Mouse (Mus musculus): ENCODE measurements around the gene Ifngr1. TPM values are rescaled to one million over a fixed set of nuclear protein-coding genes. Genes with fewer than 3 reads are reported as not detected.
"Not testable (repeated sequence)": the region's sequence is repeated elsewhere in the genome, so short reads cannot be mapped to it uniquely, and the experiment has no call there.

Ifngr1 gene
- polyA plus RNA-seq, 1 experiment from 2014 or later: 24.6 TPM

GRCm38 (mm10) chr10:19591286-19591640 is 486 bp upstream of the Ifngr1 start:
- Histone ChIP-seq H3K4me1 (peaks cover 19% of the 10 kb centered on the region), H3K36me3 (no peaks in the 10 kb centered on the region), H3K27ac (replicated peaks) (no peak overlapping the region), H3K9me3 (replicated peaks) (no peaks in the 10 kb centered on the region), H3K4me2 (peak overlapping the region; percentile 74), H3K4me3 (replicated peaks) (peak overlapping the region; percentile 56), H3K9ac (replicated peaks) (no peak overlapping the region), H3K27me3 (replicated peaks) (no peaks in the 10 kb centered on the region)
- no peak for ATAC-seq (ENCODE audit: low FRiP score)
- 34% methylated on average over 6 of the region's 6 CpGs for WGBS

GRCm38 (mm10) chr10:19592556-19592955 is 807 bp downstream of the Ifngr1 start:
- H3K4me1 ChIP-seq: peaks cover 19% of the 10 kb centered on the region
- peak overlapping the region; percentile 65 for H3K9ac ChIP-seq (replicated peaks)
- WGBS: 3% methylated on average over 3 of the region's 3 CpGs
- no peak for ATAC-seq (ENCODE audit: low FRiP score)
- H3K9me3 ChIP-seq (replicated peaks): no peaks in the 10 kb centered on the region
- H3K4me2 ChIP-seq: peak overlapping the region; percentile 74
- no peaks in the 10 kb centered on the region for H3K36me3 ChIP-seq
- H3K27me3 ChIP-seq (replicated peaks): no peaks in the 10 kb centered on the region
- H3K27ac ChIP-seq (replicated peaks): peak overlapping the region; percentile 69; the same call in 1 of the 2 replicates
- peak overlapping the region; percentile 56 for H3K4me3 ChIP-seq (replicated peaks)

DNA sequence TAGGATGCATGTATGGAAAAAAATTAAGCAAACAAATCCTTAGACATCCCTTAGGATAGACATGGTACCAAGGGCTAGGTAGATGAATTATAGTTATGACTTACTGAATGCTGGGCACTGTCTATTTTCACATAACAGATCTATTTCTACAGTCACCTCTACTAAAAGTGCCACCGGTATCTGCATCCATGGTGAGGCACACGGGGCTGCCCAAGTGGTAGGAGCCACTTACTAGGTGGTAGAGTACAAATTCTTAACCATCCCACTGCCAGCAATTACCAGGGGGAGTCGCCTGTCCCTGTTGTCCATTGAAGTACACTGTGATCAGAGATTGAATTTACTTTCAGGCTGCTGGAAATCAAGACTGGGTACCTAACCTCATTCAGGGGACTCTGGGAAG is 1.5 kb downstream of the Ifngr1 start:
- Histone ChIP-seq H3K4me3 (replicated peaks) (no peak overlapping the region), H3K27ac (replicated peaks) (no peak overlapping the region), H3K36me3 (no peaks in the 10 kb centered on the region), H3K27me3 (replicated peaks) (no peaks in the 10 kb centered on the region), H3K4me2 (no peak overlapping the region; the same call in 1 of the 2 replicates), H3K4me1 (peaks cover 19% of the 10 kb centered on the region), H3K9ac (replicated peaks) (no peak overlapping the region), H3K9me3 (replicated peaks) (no peaks in the 10 kb centered on the region)
- ATAC-seq (ENCODE audit: low FRiP score): no peak
- 87% methylated on average over 3 of the region's 3 CpGs for WGBS

DNA sequence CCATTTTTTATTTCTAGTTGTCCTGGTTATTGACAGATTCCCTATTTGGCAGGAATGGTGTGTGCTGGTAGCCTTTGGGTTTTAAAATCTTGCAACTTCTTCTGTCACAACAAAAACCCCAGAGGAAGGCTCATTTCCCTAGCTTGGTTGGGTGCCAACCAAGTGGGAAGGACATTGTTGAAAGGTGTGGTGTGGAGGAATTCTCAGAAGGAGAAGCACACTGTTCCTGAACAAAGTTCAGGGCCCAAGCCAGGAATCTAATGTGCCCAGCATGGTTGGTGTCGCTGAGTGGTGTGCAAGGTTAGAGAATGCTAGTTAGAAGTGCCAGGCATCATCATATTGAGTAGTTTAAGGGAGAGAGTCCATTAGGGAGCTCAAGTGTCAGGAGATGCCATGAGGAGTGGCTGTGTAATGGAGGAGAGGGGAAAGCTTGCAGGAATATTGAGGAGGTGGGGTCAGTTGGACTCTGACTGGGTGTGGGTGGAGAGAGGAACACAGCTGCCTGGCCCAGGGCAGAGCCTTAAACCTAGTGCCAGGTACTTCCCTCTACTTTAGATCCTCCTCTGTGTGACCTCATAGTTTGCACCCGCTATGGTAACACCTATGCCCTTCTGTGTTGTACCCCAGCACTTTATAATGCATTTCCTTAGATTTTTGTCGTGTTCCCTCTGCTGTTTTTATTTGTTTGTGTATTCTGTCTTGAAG is 2.6 kb downstream of the Ifngr1 start:
- no peaks in the 10 kb centered on the region for H3K9me3 ChIP-seq (replicated peaks)
- H3K36me3 ChIP-seq: no peaks in the 10 kb centered on the region
- no peaks in the 10 kb centered on the region for H3K27me3 ChIP-seq (replicated peaks)
- H3K4me2 ChIP-seq: no peak overlapping the region
- no peak overlapping the region for H3K4me3 ChIP-seq (replicated peaks)
- 88% methylated on average over 3 of the region's 3 CpGs for WGBS
- no peak overlapping the region for H3K27ac ChIP-seq (replicated peaks)
- no peak for ATAC-seq (ENCODE audit: low FRiP score)
- peaks cover 19% of the 10 kb centered on the region for H3K4me1 ChIP-seq
- H3K9ac ChIP-seq (replicated peaks): no peak overlapping the region

- peaks cover 14% of the 10 kb centered on the region for H3K4me1 ChIP-seq
- no peak overlapping the region for H3K27ac ChIP-seq (replicated peaks)
- no peaks in the 10 kb centered on the region for H3K27me3 ChIP-seq (replicated peaks)
- peaks cover 8% of the 10 kb centered on the region for H3K36me3 ChIP-seq
- H3K4me3 ChIP-seq (replicated peaks): no peak overlapping the region
- H3K9ac ChIP-seq (replicated peaks): no peak overlapping the region
- ATAC-seq (ENCODE audit: low FRiP score): no peak
- no peak overlapping the region for H3K4me2 ChIP-seq
- H3K9me3 ChIP-seq (replicated peaks): no peaks in the 10 kb centered on the region
- 93% methylated on average over 4 of the region's 4 CpGs for WGBS
Measured at GRCm38 (mm10) chr10:19596866-19597265, 5.1 kb downstream of the Ifngr1 start.

DNA sequence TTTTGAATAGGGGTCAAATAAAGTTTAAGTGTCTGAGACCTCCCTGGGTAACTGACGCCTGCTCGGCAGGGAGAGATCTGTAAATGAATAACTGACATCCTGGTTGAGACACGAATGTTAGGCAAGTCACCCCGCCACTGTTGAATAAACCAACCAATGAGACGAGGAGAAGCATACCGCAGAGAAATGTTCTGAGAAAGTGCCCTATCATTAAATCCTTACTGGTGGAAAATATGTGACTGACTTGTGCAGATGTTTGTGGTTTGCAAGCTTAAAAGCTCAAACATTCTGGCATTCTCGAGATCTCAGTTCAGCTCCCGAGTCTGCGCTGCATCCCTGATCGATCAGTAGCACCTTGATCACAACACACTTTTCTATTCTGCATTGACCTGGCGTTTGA is 6.3 kb downstream of the Ifngr1 start:
- H3K4me2 ChIP-seq: no peak overlapping the region
- H3K27me3 ChIP-seq (replicated peaks): no peaks in the 10 kb centered on the region
- no peak overlapping the region for H3K27ac ChIP-seq (replicated peaks)
- peaks cover 8% of the 10 kb centered on the region; the same call in 1 of the 2 replicates for H3K4me1 ChIP-seq
- H3K9ac ChIP-seq (replicated peaks): no peak overlapping the region
- peaks cover 17% of the 10 kb centered on the region for H3K36me3 ChIP-seq
- no peak overlapping the region for H3K4me3 ChIP-seq (replicated peaks)
- no peak for ATAC-seq (ENCODE audit: low FRiP score)
- no peaks in the 10 kb centered on the region for H3K9me3 ChIP-seq (replicated peaks)
- 72% methylated on average over 11 of the region's 11 CpGs for WGBS

GRCm38 (mm10) chr10:19599331-19600092 is 7.8 kb downstream of the Ifngr1 start:
- Histone ChIP-seq H3K36me3 (peaks cover 23% of the 10 kb centered on the region), H3K4me3 (replicated peaks) (no peak overlapping the region), H3K27ac (replicated peaks) (no peak overlapping the region), H3K9me3 (replicated peaks) (no peaks in the 10 kb centered on the region), H3K9ac (replicated peaks) (no peak overlapping the region), H3K27me3 (replicated peaks) (no peaks in the 10 kb centered on the region), H3K4me2 (no peak overlapping the region), H3K4me1 (no peaks in the 10 kb centered on the region)
- ATAC-seq (ENCODE audit: low FRiP score): no peak
- WGBS: 76% methylated on average over 6 of the region's 6 CpGs

DNA sequence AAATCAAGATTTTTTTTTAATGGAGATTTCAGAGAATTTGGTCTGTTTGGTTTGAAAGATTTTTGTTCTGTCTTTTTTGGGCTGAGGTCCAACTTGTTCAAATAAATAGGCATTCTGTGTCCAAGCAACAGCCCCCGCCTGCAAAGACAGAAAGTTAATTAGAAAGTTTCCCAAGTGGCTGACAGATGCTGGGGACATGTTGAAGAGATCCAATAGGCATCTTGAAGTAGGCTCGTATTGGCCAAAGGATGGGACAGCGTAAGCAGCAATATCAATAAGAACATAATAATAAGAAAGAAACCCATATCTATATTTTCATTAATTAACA is 8.3 kb downstream of the Ifngr1 start:
- no peak for ATAC-seq (ENCODE audit: low FRiP score)
- 80% methylated on average over 3 of the region's 3 CpGs for WGBS

GRCm38 (mm10) chr10:19601502-19601901 is 9.8 kb downstream of the Ifngr1 start:
- not testable (repeated sequence) for ATAC-seq (ENCODE audit: low FRiP score); H3K4me3 ChIP-seq (replicated peaks); H3K27me3 ChIP-seq (replicated peaks); H3K4me2 ChIP-seq; H3K9ac ChIP-seq (replicated peaks); H3K4me1 ChIP-seq; H3K9me3 ChIP-seq (replicated peaks); H3K27ac ChIP-seq (replicated peaks)
- 10% methylated on average over 1 of the region's 1 CpGs for WGBS
- H3K36me3 ChIP-seq: peaks cover 36% of the 10 kb centered on the region

More for the DNA sequence above, 8.3 kb downstream of the Ifngr1 start:
- Histone ChIP-seq H3K4me1 (no peaks in the 10 kb centered on the region), H3K9ac (replicated peaks) (no peak overlapping the region), H3K27me3 (replicated peaks) (no peaks in the 10 kb centered on the region), H3K36me3 (peaks cover 29% of the 10 kb centered on the region), H3K27ac (replicated peaks) (no peak overlapping the region), H3K4me3 (replicated peaks) (no peak overlapping the region), H3K4me2 (no peak overlapping the region), H3K9me3 (replicated peaks) (no peaks in the 10 kb centered on the region)

DNA sequence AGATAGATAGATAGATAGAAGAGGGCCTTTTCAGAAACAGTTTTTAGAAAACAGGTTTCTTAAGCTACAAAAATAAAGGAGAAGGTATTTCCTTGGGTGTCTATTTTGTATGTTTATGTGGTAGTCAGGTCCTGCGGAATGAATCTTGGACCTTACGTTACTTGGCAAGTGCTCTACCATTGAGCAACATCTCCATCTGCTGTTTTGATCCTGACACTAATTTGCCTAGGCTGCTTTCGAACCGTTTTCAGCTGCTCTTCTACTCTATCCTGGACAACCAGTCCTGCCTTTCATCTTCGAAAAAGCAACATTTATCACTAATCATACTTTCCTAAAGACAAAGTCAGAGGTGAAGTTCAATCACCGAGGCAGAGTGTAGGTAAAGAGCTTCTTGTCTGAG is 11.5 kb downstream of the Ifngr1 start:
- Histone ChIP-seq H3K9ac (replicated peaks) (no peak overlapping the region), H3K27me3 (replicated peaks) (no peaks in the 10 kb centered on the region), H3K4me2 (no peak overlapping the region), H3K9me3 (replicated peaks) (no peaks in the 10 kb centered on the region), H3K27ac (replicated peaks) (no peak overlapping the region), H3K36me3 (peaks cover 45% of the 10 kb centered on the region), H3K4me1 (no peaks in the 10 kb centered on the region), H3K4me3 (replicated peaks) (no peak overlapping the region)
- WGBS: 95% methylated on average over 6 of the region's 6 CpGs
- ATAC-seq (ENCODE audit: low FRiP score): no peak

- H3K4me2 ChIP-seq: no peak overlapping the region
- 63% methylated on average over 14 of the region's 14 CpGs for WGBS
- H3K4me3 ChIP-seq (replicated peaks): no peak overlapping the region
- H3K9me3 ChIP-seq (replicated peaks): no peaks in the 10 kb centered on the region
- H3K36me3 ChIP-seq: peaks cover 32% of the 10 kb centered on the region
- H3K27me3 ChIP-seq (replicated peaks): no peaks in the 10 kb centered on the region
- no peak for ATAC-seq (ENCODE audit: low FRiP score)
- no peak overlapping the region for H3K9ac ChIP-seq (replicated peaks)
- H3K4me1 ChIP-seq: no peaks in the 10 kb centered on the region
- H3K27ac ChIP-seq (replicated peaks): no peak overlapping the region
Measured at GRCm38 (mm10) chr10:19609125-19609524, 17.4 kb downstream of the Ifngr1 start.

DNA sequence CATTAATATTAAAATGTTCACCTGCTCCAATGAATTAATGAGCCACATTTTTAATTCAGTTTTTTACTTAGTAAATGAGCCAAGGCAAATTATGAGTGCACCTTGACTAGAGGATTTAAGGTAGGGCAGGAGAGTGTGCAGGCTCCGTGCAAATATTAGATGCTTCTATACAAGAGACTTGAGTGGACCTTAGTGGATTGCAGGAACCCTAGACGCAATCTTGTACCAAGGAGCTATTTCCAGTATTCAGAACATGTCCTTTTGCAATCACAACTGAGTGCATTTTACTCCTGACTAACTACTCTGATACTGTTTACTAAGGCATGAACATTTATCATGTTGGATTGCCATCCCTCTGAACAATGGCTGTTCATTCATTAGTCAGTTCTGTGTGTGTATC is 19.9 kb downstream of the Ifngr1 start:
- no peak overlapping the region for H3K27ac ChIP-seq (replicated peaks)
- H3K4me2 ChIP-seq: no peak overlapping the region
- no peaks in the 10 kb centered on the region for H3K9me3 ChIP-seq (replicated peaks)
- H3K27me3 ChIP-seq (replicated peaks): no peaks in the 10 kb centered on the region
- 64% methylated on average over 2 of the region's 2 CpGs for WGBS
- H3K36me3 ChIP-seq: peaks cover 16% of the 10 kb centered on the region
- no peak for ATAC-seq (ENCODE audit: low FRiP score)
- no peak overlapping the region for H3K9ac ChIP-seq (replicated peaks)
- no peaks in the 10 kb centered on the region for H3K4me1 ChIP-seq
- H3K4me3 ChIP-seq (replicated peaks): no peak overlapping the region

All from neural tube, embryonic 15.5 days (tissue).